Mouse (Mus musculus): Measurements from ENCODE around the gene Mad2l2. TPM values are rescaled to one million over a fixed set of nuclear protein-coding genes. Genes with fewer than 3 reads are reported as not detected.

The Mad2l2 gene
- polyA plus RNA-seq, 1 experiment from 2014 or later, result 83.6 TPM

DNA sequence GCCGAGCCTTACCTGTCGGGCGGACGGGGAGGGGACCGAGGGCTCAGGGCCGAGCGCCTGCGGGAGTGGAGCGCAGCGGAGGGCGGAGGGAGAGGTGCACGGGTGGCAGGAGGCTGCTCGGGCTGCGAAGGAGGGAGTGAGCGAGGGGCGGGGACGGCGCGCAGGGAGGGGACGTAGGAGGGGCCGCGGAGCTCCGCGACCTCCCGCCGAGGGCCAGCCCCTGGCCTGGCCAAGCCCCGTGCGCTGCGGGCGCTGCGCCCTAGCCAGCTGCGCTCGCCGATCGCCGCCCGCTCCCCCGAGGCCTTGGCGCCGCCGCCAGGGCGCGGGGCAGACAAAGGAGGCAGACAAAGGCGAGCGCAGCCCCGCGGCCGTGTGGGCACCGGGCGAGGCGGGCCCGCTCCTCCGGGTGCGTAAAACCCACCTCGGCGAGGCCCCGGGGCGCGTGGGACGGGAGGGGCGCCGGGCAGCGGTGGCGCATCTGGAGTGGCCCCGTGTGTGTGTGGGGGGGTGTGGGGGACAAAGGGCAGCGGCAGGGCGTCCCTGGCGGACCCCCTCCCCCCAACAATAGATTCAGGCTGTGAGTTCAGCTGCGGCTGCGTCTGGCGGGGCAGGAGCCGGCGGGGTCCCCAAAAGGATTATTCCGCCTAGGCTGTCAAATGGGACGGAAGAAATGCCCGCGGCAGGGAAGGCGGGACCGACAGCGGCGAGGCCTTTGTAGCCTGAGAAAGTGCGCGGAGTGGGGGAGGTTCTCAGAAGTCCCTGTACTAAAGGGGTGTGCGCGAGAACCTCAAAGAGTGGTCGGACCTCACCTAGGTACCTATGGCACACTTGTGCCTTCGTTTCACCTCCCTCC is 603 bp downstream of the Mad2l2 start, which contains the start of gene Draxin:
Gene Draxin, minus strand, starts transcription at position 138 of the 853 bp plus-strand sequence.
- peak within 1 kb of the TSS; percentile 99 for H3K27ac ChIP-seq (ENCODE audit: low read depth, low read length)
- DNase-seq (ENCODE audit: low spot score, missing footprints) (peak; percentile 97), ATAC-seq (ENCODE audit: low FRiP score) (peak; percentile 90)
- under 1% methylated on average over 66 of the region's 87 CpGs for WGBS
- H3K27me3 ChIP-seq (ENCODE audit: control insufficient read depth, insufficient read depth, low read length), result peaks cover 10% of the 10 kb centered on the region; the same call in 1 of the 2 replicates
- H3K9ac ChIP-seq (ENCODE audit: low read length), result peak within 1 kb of the TSS; percentile 97
- H3K9me3 ChIP-seq (ENCODE audit: control insufficient read depth, low read length), result no peaks in the 10 kb centered on the region
- H3K36me3 ChIP-seq (ENCODE audit: control insufficient read depth, insufficient read depth, low read length), result no peaks in the 10 kb centered on the region
- peak within 1 kb of the TSS; percentile 79 for H3K4me2 ChIP-seq
- H3K4me3 ChIP-seq (ENCODE audit: low read depth, low read length), result peak within 1 kb of the TSS; percentile 67
- peaks cover 24% of the 10 kb centered on the region for H3K4me1 ChIP-seq (ENCODE audit: control insufficient read depth, insufficient read depth, low read length)

DNA sequence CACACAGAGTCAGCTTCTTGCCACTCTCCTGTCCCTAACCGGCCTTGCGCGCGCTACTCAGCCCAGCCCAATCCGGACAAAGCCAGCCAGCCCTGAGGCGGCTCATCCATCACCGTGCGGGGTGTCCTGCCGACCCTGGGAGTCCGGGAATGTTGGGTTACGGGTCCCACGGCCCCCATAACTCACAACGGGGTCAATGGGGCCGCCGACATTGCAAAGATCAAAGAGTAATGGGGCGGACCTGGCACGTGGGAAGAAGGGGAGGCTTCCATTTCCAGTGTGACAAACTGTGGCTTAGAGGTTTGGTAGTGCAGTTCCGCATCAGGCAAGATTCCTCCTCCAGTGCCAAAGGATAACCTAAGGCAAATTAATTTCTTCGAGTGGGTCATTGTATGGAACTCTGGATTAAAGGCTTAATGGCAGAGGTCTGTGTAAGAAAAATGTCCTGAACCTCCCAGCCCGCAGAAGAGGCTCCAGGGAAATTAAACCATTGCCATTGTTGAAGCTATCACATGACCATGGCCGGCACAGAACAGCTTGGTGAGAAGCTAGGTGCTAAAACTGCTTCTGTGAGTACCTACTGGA is 1.4 kb downstream of the Mad2l2 start:
- H3K4me2 ChIP-seq, result peak overlapping the region; percentile 79
- no peaks in the 10 kb centered on the region for H3K36me3 ChIP-seq (ENCODE audit: control insufficient read depth, insufficient read depth, low read length)
- peaks cover 10% of the 10 kb centered on the region; the same call in 1 of the 2 replicates for H3K27me3 ChIP-seq (ENCODE audit: control insufficient read depth, insufficient read depth, low read length)
- ATAC-seq (ENCODE audit: low FRiP score) (peak; percentile 70), DNase-seq (ENCODE audit: low spot score, missing footprints) (peak; percentile 95)
- peaks cover 24% of the 10 kb centered on the region for H3K4me1 ChIP-seq (ENCODE audit: control insufficient read depth, insufficient read depth, low read length)
- H3K27ac ChIP-seq (ENCODE audit: low read depth, low read length), result peak overlapping the region; percentile 99
- peak overlapping the region; percentile 97 for H3K9ac ChIP-seq (ENCODE audit: low read length)
- 1% methylated on average over 21 of the region's 21 CpGs for WGBS
- no peaks in the 10 kb centered on the region for H3K9me3 ChIP-seq (ENCODE audit: control insufficient read depth, low read length)
- H3K4me3 ChIP-seq (ENCODE audit: low read depth, low read length), result peak overlapping the region; percentile 67

- Histone ChIP-seq H3K36me3 (ENCODE audit: control insufficient read depth, insufficient read depth, low read length) (no peaks in the 10 kb centered on the region), H3K9ac (ENCODE audit: low read length) (no peak overlapping the region), H3K4me3 (ENCODE audit: low read depth, low read length) (no peak overlapping the region), H3K27ac (ENCODE audit: low read depth, low read length) (no peak overlapping the region), H3K27me3 (ENCODE audit: control insufficient read depth, insufficient read depth, low read length) (peaks cover 15% of the 10 kb centered on the region), H3K4me2 (no peak overlapping the region), H3K4me1 (ENCODE audit: control insufficient read depth, insufficient read depth, low read length) (peaks cover 22% of the 10 kb centered on the region), H3K9me3 (ENCODE audit: control insufficient read depth, low read length) (no peaks in the 10 kb centered on the region)
- DNase-seq (ENCODE audit: low spot score, missing footprints), result no peak
- no peak for ATAC-seq (ENCODE audit: low FRiP score)
- 80% methylated on average over 8 of the region's 8 CpGs for WGBS
Observed at GRCm38 (mm10) chr4:148134988-148135387, 4.8 kb downstream of the Mad2l2 start.

DNA sequence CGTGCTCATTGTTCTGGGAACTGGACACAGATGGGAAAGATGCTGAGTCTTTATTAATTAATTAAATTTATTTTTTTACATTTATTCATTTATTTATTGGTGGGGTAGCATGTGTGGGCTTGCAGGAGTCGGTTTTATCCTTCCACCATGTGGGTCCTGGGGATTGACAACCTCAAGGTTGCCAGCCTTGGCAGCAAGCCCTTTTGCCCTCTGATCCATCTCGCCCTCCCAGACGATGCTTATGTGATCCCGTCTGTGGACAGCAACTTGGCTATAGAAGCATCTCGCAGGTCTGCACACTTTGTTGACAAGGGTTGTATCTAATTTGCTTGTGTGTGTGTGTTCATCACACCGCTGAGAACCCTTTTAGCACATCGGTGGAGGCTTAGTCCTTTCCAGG is 7.3 kb downstream of the Mad2l2 start:
- 71% methylated on average over 8 of the region's 8 CpGs for WGBS
- Histone ChIP-seq H3K4me1 (ENCODE audit: control insufficient read depth, insufficient read depth, low read length) (peaks cover 12% of the 10 kb centered on the region), H3K36me3 (ENCODE audit: control insufficient read depth, insufficient read depth, low read length) (no peaks in the 10 kb centered on the region), H3K4me2 (no peak overlapping the region), H3K9ac (ENCODE audit: low read length) (no peak overlapping the region), H3K9me3 (ENCODE audit: control insufficient read depth, low read length) (no peaks in the 10 kb centered on the region), H3K4me3 (ENCODE audit: low read depth, low read length) (no peak overlapping the region), H3K27me3 (ENCODE audit: control insufficient read depth, insufficient read depth, low read length) (peaks cover 8% of the 10 kb centered on the region), H3K27ac (ENCODE audit: low read depth, low read length) (no peak overlapping the region)
- DNase-seq (ENCODE audit: low spot score, missing footprints) (no peak), ATAC-seq (ENCODE audit: low FRiP score) (no peak)

- Histone ChIP-seq H3K27ac (ENCODE audit: low read depth, low read length) (peak overlapping the region; percentile 84), H3K36me3 (ENCODE audit: control insufficient read depth, insufficient read depth, low read length) (no peaks in the 10 kb centered on the region), H3K4me1 (ENCODE audit: control insufficient read depth, insufficient read depth, low read length) (peaks cover 11% of the 10 kb centered on the region), H3K27me3 (ENCODE audit: control insufficient read depth, insufficient read depth, low read length) (peaks cover 8% of the 10 kb centered on the region), H3K4me2 (peak overlapping the region; percentile 93), H3K9ac (ENCODE audit: low read length) (peak overlapping the region; percentile 70; the same call in 1 of the 2 replicates), H3K9me3 (ENCODE audit: control insufficient read depth, low read length) (no peaks in the 10 kb centered on the region), H3K4me3 (ENCODE audit: low read depth, low read length) (peak overlapping the region; percentile 67)
- ATAC-seq (ENCODE audit: low FRiP score) (no peak), DNase-seq (ENCODE audit: low spot score, missing footprints) (no peak)
- 1% methylated on average over 12 of the region's 12 CpGs for WGBS
Observed at GRCm38 (mm10) chr4:148139767-148140097, 9.5 kb downstream of the Mad2l2 start.

DNA sequence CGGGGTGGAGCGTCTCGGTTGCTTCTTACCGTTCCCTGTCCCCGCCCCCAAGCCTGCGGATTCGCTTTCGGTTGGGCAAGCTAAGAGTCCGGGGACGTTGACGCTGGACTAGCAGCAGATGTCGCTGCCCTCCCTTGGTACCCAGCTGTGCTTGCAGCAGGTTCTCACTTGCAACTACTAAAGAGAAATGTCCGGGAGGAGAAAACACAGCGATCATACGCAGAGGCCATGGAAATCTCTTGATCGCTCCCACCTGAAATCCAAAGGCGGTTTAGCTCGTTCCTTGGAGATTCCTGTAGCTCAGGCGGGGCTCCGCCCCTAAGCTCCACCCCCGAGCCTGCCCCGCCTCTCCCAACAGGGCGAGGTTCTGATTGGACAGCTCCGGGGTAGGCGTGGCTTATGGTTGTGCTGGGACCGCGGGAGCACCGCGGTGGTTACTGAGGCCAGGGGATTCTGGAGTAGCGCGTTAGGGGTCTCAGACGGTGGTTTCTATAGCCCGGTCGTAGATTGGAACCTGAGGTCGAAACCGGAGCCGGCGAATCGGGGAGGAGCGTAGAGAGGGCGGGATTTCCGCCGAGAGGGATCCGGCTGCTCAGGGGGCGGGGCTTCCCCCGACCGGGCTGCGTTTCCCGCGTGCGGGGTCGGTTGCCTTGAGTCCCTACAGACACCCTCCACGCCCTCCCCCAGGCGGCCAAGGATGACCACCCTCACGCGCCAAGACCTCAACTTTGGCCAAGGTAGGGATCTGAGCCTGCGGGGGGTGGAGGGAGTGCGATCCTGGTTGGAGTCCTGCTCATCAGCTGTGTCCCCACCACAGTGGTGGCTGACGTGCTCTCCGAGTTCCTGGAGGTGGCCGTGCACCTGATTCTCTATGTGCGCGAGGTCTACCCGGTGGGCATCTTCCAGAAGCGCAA is 10.2 kb downstream of the Mad2l2 start:
- ATAC-seq (ENCODE audit: low FRiP score), result peak; percentile 95
- WGBS, result under 1% methylated on average over 62 of the region's 65 CpGs
- H3K4me3 ChIP-seq (ENCODE audit: low read depth, low read length), result peak overlapping the region; percentile 67

GRCm38 (mm10) chr4:148143721-148144120 is 13.5 kb downstream of the Mad2l2 start:
- H3K36me3 ChIP-seq (ENCODE audit: control insufficient read depth, insufficient read depth, low read length), result peaks cover 8% of the 10 kb centered on the region
- 85% methylated on average over 5 of the region's 5 CpGs for WGBS
- peaks cover 3% of the 10 kb centered on the region; the same call in 1 of the 2 replicates for H3K27me3 ChIP-seq (ENCODE audit: control insufficient read depth, insufficient read depth, low read length)

More for the DNA sequence above, 10.2 kb downstream of the Mad2l2 start:
- Histone ChIP-seq H3K9ac (ENCODE audit: low read length) (peak overlapping the region; percentile 70), H3K27ac (ENCODE audit: low read depth, low read length) (peak overlapping the region; percentile 84), H3K4me1 (ENCODE audit: control insufficient read depth, insufficient read depth, low read length) (peaks cover 11% of the 10 kb centered on the region), H3K27me3 (ENCODE audit: control insufficient read depth, insufficient read depth, low read length) (peaks cover 8% of the 10 kb centered on the region), H3K4me2 (peak overlapping the region; percentile 93), H3K9me3 (ENCODE audit: control insufficient read depth, low read length) (no peaks in the 10 kb centered on the region), H3K36me3 (ENCODE audit: control insufficient read depth, insufficient read depth, low read length) (peaks cover 5% of the 10 kb centered on the region)
- peak; percentile 99 for DNase-seq (ENCODE audit: low spot score, missing footprints)

GRCm38 (mm10) chr4:148147714-148148113 is 17.5 kb downstream of the Mad2l2 start:
- Histone ChIP-seq H3K27ac (ENCODE audit: low read depth, low read length) (no peak overlapping the region), H3K4me1 (ENCODE audit: control insufficient read depth, insufficient read depth, low read length) (peaks cover 7% of the 10 kb centered on the region), H3K36me3 (ENCODE audit: control insufficient read depth, insufficient read depth, low read length) (peaks cover 8% of the 10 kb centered on the region), H3K9ac (ENCODE audit: low read length) (no peak overlapping the region), H3K27me3 (ENCODE audit: control insufficient read depth, insufficient read depth, low read length) (no peaks in the 10 kb centered on the region), H3K4me2 (no peak overlapping the region), H3K4me3 (ENCODE audit: low read depth, low read length) (no peak overlapping the region), H3K9me3 (ENCODE audit: control insufficient read depth, low read length) (no peaks in the 10 kb centered on the region)
- ATAC-seq (ENCODE audit: low FRiP score) (no peak), DNase-seq (ENCODE audit: low spot score, missing footprints) (no peak)
- WGBS, result 88% methylated on average over 2 of the region's 2 CpGs

More at GRCm38 (mm10) chr4:148143721-148144120, 13.5 kb downstream of the Mad2l2 start:
- H3K4me3 ChIP-seq (ENCODE audit: low read depth, low read length), result no peak overlapping the region
- peaks cover 11% of the 10 kb centered on the region for H3K4me1 ChIP-seq (ENCODE audit: control insufficient read depth, insufficient read depth, low read length)
- H3K9me3 ChIP-seq (ENCODE audit: control insufficient read depth, low read length), result no peaks in the 10 kb centered on the region
- no peak for DNase-seq (ENCODE audit: low spot score, missing footprints)
- no peak overlapping the region for H3K4me2 ChIP-seq
- no peak for ATAC-seq (ENCODE audit: low FRiP score)
- H3K9ac ChIP-seq (ENCODE audit: low read length), result no peak overlapping the region
- no peak overlapping the region for H3K27ac ChIP-seq (ENCODE audit: low read depth, low read length)

Data from midbrain, embryonic 11.5 days (tissue).